Mouse (Mus musculus): Measurements from ENCODE around the gene Ndufs8.

GRCm38 (mm10) chr19:3958470-3958869, 45.9 kb upstream of the Ndufs8 start, which contains the start of gene Aldh3b3:
- no peak for TF ChIP-seq CTCF (IDR thresholded peaks at IDR 0.05; ENCODE audit: low read depth, low read length)
- TF ChIP-seq GATA1 (IDR thresholded peaks at IDR 0.05; ENCODE audit: borderline replicate concordance, low read length) = no peak
- TF ChIP-seq POLR2AphosphoS5 (IDR thresholded peaks at IDR 0.05; ENCODE audit: insufficient replicate concordance, low read depth, low read length) = no peak
- no peak for TF ChIP-seq TAL1 (conservative IDR thresholded peaks at IDR 0.05; ENCODE audit: low read depth, low read length)
- TF ChIP-seq GATA2 (IDR thresholded peaks at IDR 0.05; ENCODE audit: borderline replicate concordance, low read depth, low read length) = no peak

Measured in G1E (cell line).